Mouse (Mus musculus) gastrocnemius, adult 2 months (tissue): Measurements from ENCODE around the gene Ptpn1. TPM values are rescaled to one million over a fixed set of nuclear protein-coding genes. Genes with fewer than 3 reads are reported as not detected.

Experiments
- DNase-seq: peaks from one replicate; pipeline ENCODE4 v3.0.0; 2022
- H3K27ac ChIP-seq: fragments of 200-600 bp; 2 replicates; pipeline ENCODE4 v1.8.1; 2022; ENCODE audit warnings: mild to moderate bottlenecking
- H3K4me3 ChIP-seq: fragments of 200-600 bp; 2 replicates; pipeline ENCODE4 v1.8.1; 2022; ENCODE audit warnings: mild to moderate bottlenecking, moderate library complexity
- CTCF ChIP-seq: fragments of 200-600 bp; IDR thresholded peaks from 2 replicates; pipeline ENCODE4 v1.8.1; 2022; ENCODE audit warnings: antibody characterized with exemption, mild to moderate bottlenecking, moderate library complexity
- intact Hi-C: fragments of 180-260 bp; cut with DNase I; formaldehyde crosslinking; loops from one replicate; pipeline ENCODE4 v1.15.1; 2025
- total RNA-seq, 2 experiments: library from RNA; stranded (reverse); gene quantifications; 2 replicates each; pipeline ENCODE4 v1.2.3; 2021

The Ptpn1 gene
- total RNA-seq, 2 experiments from 2014 or later = 15.4 to 19.6 TPM

GRCm38 (mm10) chr2:168008132-168008531 is 76.3 kb downstream of the Ptpn1 start:
- intact Hi-C loops = no loop called here
- Histone ChIP-seq H3K27ac (no peak overlapping the region), H3K4me3 (no peak overlapping the region)
- no peak for DNase-seq
- TF ChIP-seq CTCF = no peak

GRCm38 (mm10) chr2:168009936-168010668 is 78.2 kb downstream of the Ptpn1 start, which contains the start of gene Ripor3:
Ripor3 (minus strand) TSS chr2:168010618.
- DNase-seq = peak; percentile 86
- H3K4me3 ChIP-seq = no peak within 1 kb of the TSS
- TF ChIP-seq CTCF = peak; percentile 86
- peak within 1 kb of the TSS; percentile 43; the same call in 1 of the 2 replicates for H3K27ac ChIP-seq
- intact Hi-C loops = loop anchor here (10.0 kb wide), 1 partner anchor 325 kb away; the partner anchor contains the start of genes Cebpb and Tmem189

- DNase-seq = no peak
- H3K27ac ChIP-seq = peak overlapping the region; percentile 43; the same call in 1 of the 2 replicates
- no peak overlapping the region for H3K4me3 ChIP-seq
- intact Hi-C loops = loop anchor here (10.0 kb wide), 1 partner anchor 326 kb away; the partner anchor contains the start of genes Cebpb and Tmem189
- no peak for TF ChIP-seq CTCF
These were observed 79.0 kb downstream of the Ptpn1 start for GRCm38 (mm10) chr2:168010893-168011292.

DNA sequence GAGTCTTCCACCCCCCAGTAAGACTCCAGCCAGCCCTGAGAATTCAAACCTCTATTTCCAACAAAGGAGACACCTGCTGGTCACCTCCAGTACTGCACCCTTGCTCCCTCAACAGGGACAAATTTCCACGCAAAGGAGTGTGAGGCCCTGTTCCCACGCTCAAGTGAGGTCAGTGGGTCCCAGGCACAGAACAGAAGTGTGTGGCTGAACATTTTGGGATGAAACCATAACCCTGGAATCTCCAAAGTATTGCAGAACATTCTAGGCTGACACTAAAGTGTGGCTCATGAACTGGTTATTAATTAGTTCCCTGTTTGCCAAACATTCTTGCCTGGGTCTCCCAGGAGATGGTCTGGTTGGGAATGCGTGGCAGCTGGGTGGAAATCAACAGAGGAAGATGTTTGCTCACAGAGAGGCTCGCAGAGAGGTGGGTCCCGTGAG is 85.1 kb downstream of the Ptpn1 start:
- H3K4me3 ChIP-seq = no peak overlapping the region
- intact Hi-C loops = loop anchor here (10.0 kb wide), 1 partner anchor 332 kb away; the partner anchor contains the start of genes Cebpb and Tmem189
- TF ChIP-seq CTCF = peak; percentile 87
- peak; percentile 81 for DNase-seq
- H3K27ac ChIP-seq = no peak overlapping the region

- Histone ChIP-seq H3K4me3 (no peak overlapping the region), H3K27ac (peak overlapping the region; percentile 4)
- intact Hi-C loops = loop anchor here (10.0 kb wide), 1 partner anchor 334 kb away; the partner anchor contains the start of genes Cebpb and Tmem189
- peak; percentile 77 for DNase-seq
- TF ChIP-seq CTCF = peak; percentile 17; the same call in 1 of the 2 replicates
These were observed 87.4 kb downstream of the Ptpn1 start for GRCm38 (mm10) chr2:168019201-168019715.

DNA sequence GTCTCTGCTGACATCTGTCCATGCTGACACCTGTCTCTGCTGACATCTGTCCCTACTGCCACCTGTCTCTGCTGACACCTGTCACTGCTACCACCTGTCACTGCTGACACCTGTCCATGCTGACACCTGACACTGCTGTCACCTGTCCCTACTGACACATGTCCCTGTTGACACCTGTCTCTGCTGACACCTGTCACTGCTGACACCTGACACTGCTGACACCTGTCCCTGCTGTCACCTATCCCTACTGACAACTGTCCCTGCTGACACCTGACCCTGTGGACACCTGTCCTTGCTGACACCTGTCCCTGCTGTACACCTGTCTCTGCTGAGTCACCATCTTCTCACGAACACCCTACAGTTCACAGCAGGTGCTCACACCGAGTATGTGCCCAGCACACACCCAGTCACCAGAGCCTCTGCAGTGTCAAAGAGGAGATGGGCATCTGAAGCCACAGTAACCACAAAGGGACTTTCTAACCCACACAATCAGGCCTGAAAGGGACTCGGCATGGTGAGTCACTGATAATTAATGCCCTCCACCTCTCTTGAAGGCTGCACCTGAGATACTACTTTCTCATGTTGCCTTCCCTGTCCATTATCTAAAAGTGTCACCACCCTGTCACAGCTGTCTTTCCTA is 92.0 kb downstream of the Ptpn1 start:
- H3K4me3 ChIP-seq = no peak overlapping the region
- no peak for TF ChIP-seq CTCF
- DNase-seq = no peak
- no peak overlapping the region for H3K27ac ChIP-seq
- intact Hi-C loops = no loop called here

DNA sequence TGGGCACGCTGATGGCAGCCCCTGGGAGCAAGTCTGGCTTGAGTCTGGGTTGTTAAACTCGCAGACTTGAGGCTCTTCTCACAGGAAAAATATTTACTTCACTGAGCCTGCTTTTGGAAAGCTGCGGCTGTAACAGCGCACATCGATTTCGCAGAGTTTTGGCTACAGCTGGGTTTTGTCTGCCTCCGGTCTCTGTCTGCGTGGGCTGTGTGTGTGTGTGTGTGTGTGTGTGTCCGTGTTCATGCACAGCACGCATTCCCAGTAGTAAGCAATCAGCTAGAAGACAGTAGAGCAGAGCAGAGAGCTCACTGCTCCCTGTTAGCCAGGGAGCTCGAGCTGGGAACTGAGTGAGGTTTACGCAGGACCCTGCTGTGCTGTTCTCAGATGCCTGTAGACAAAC is 93.3 kb downstream of the Ptpn1 start:
- intact Hi-C loops = no loop called here
- no peak overlapping the region for H3K4me3 ChIP-seq
- TF ChIP-seq CTCF = no peak
- H3K27ac ChIP-seq = peak overlapping the region; percentile 40; the same call in 1 of the 2 replicates
- peak; percentile 63 for DNase-seq

GRCm38 (mm10) chr2:168025882-168026281 is 94.0 kb downstream of the Ptpn1 start:
- intact Hi-C loops = no loop called here
- TF ChIP-seq CTCF = peak; percentile 38
- Histone ChIP-seq H3K27ac (0 out of 2 replicates have a peak overlapping the region, but pooled peaks have one; percentile 40), H3K4me3 (no peak overlapping the region)
- no peak for DNase-seq

DNA sequence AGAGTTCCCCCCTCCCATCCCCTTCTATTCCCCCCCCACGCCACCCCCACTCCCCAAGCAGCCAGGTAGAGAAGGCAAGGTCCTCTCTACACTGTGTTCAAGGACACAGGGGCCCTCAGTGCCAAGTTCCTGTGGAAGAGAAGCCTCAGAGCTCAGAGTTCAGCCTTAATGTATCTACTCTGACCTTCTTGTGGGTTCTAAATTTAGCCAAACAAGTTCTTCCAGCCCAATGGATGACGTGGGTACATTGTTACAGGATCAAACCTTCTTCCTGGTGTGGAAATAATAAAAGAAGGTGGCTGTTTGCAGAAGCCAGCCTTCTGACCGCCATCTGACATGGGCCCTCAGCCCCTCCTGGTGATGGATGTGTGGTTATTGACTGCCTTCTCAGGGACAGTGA is 94.6 kb downstream of the Ptpn1 start:
- Histone ChIP-seq H3K4me3 (no peak overlapping the region), H3K27ac (no peak overlapping the region)
- TF ChIP-seq CTCF = no peak
- no peak for DNase-seq
- intact Hi-C loops = no loop called here

- TF ChIP-seq CTCF = peak; percentile 26; the same call in 1 of the 2 replicates
- no peak for DNase-seq
- H3K27ac ChIP-seq = no peak overlapping the region
These were observed 96.5 kb downstream of the Ptpn1 start for GRCm38 (mm10) chr2:168028376-168028775.

More at GRCm38 (mm10) chr2:168028376-168028775, 96.5 kb downstream of the Ptpn1 start:
- intact Hi-C loops = no loop called here
- no peak overlapping the region for H3K4me3 ChIP-seq

Other genes with a start within 250 kb of the Ptpn1 start
- gene Cebpb, start 243.1 kb upstream of the Ptpn1 start, total RNA-seq = 100 to 1,000 TPM; 106 to 181 TPM
- gene Tmem189, start 242.2 kb upstream of the Ptpn1 start, total RNA-seq = 10 to 100 TPM; 13.0 to 14.9 TPM
- under 1 TPM; 0.20 to 0.33 TPM for gene Ripor3, start 78.6 kb downstream of the Ptpn1 start, total RNA-seq
- gene Pard6b, start 148.9 kb downstream of the Ptpn1 start, total RNA-seq = 1 to 10 TPM in 1 of 2 experiments, under 1 TPM in 1; 0.66 to 1.7 TPM